ENCODE assay signal across 8 mouse cellular contexts in genomic region chr14:123202313-123202712, GRCm38 (mm10).
DNase-seq lines count a peak whose midpoint lies in the region; ATAC-seq and TF ChIP-seq lines count a peak whose summit lies in the region.
"Had no signal": no experiment of that assay in that cellular context is flagged by ENCODE, and none has a peak within 500 bp of the region (broad histone marks: within the 10 kb centered on the region; RNA-seq: fewer than 3 reads in every experiment).

No protein-coding gene starts in this region.

- peak; percentile 38 for ATAC-seq in hindbrain, embryonic 13.5 days (ENCODE audit: low FRiP score)
- ATAC-seq in midbrain, embryonic 14.5 days (ENCODE audit: low FRiP score, low TSS enrichment) = no peak
- no peak for ATAC-seq in midbrain, embryonic 11.5 days (ENCODE audit: low FRiP score)
- ATAC-seq in forebrain, postnatal 0 days = no peak; the same call in 1 of the 2 replicates

- H3K36me3 ChIP-seq in hindbrain, embryonic 13.5 days = no peaks in the 10 kb centered on the region
- no peaks in the 10 kb centered on the region for H3K36me3 ChIP-seq in hindbrain, embryonic 10.5 days
- no peaks in the 10 kb centered on the region for H3K36me3 ChIP-seq in midbrain, embryonic 14.5 days (ENCODE audit: control insufficient read depth, insufficient read depth, low read length)
- H3K36me3 ChIP-seq in midbrain, embryonic 11.5 days (ENCODE audit: control insufficient read depth, insufficient read depth, low read length) = no peaks in the 10 kb centered on the region
- H3K36me3 ChIP-seq in forebrain, postnatal 0 days (ENCODE audit: insufficient read depth) = no peaks in the 10 kb centered on the region
- no peaks in the 10 kb centered on the region for H3K36me3 ChIP-seq in kidney, adult 2 months (ENCODE audit: control insufficient read depth, insufficient read depth, low read length)
- H3K36me3 ChIP-seq: limb, embryonic 12.5 days had no signal

- H3K27ac ChIP-seq in hindbrain, embryonic 13.5 days = peak overlapping the region; percentile 78
- no peak overlapping the region for H3K27ac ChIP-seq in hindbrain, embryonic 10.5 days
- peak overlapping the region; percentile 33; the same call in 1 of the 2 replicates for H3K27ac ChIP-seq in midbrain, embryonic 14.5 days (replicated peaks; ENCODE audit: low read depth, low read length)
- H3K27ac ChIP-seq in midbrain, embryonic 11.5 days (ENCODE audit: low read depth, low read length) = no peak overlapping the region
- H3K27ac ChIP-seq in forebrain, postnatal 0 days (ENCODE audit: low read depth, low read length) = peak overlapping the region; percentile 72
- no peak overlapping the region for H3K27ac ChIP-seq in kidney, adult 2 months (ENCODE audit: insufficient read depth, low read depth, low read length)
- H3K27ac ChIP-seq: limb, embryonic 12.5 days had no signal

- H3K9me3 ChIP-seq in hindbrain, embryonic 13.5 days = no peaks in the 10 kb centered on the region
- no peaks in the 10 kb centered on the region for H3K9me3 ChIP-seq in hindbrain, embryonic 10.5 days
- H3K9me3 ChIP-seq in midbrain, embryonic 14.5 days (ENCODE audit: control insufficient read depth, low read length) = no peaks in the 10 kb centered on the region
- H3K9me3 ChIP-seq in midbrain, embryonic 11.5 days (ENCODE audit: control insufficient read depth, low read length) = no peaks in the 10 kb centered on the region
- H3K9me3 ChIP-seq in forebrain, postnatal 0 days (ENCODE audit: low read length) = no peaks in the 10 kb centered on the region
- H3K9me3 ChIP-seq: limb, embryonic 12.5 days had no signal

- no peak overlapping the region for H3K9ac ChIP-seq in hindbrain, embryonic 13.5 days
- H3K9ac ChIP-seq in midbrain, embryonic 14.5 days (replicated peaks; ENCODE audit: low read length) = no peak overlapping the region
- no peak overlapping the region for H3K9ac ChIP-seq in midbrain, embryonic 11.5 days (ENCODE audit: low read length)
- H3K9ac ChIP-seq in forebrain, postnatal 0 days = 0 out of 2 replicates have a peak overlapping the region, but pooled peaks have one; percentile 31
- H3K9ac ChIP-seq: limb, embryonic 12.5 days had no signal

- H3K4me1 ChIP-seq in hindbrain, embryonic 13.5 days (replicated peaks) = peaks cover 21% of the 10 kb centered on the region
- H3K4me1 ChIP-seq in hindbrain, embryonic 10.5 days (replicated peaks) = no peaks in the 10 kb centered on the region
- no peaks in the 10 kb centered on the region for H3K4me1 ChIP-seq in midbrain, embryonic 14.5 days (ENCODE audit: control insufficient read depth, insufficient read depth, low read length)
- H3K4me1 ChIP-seq in midbrain, embryonic 11.5 days (ENCODE audit: control insufficient read depth, insufficient read depth, low read length) = no peaks in the 10 kb centered on the region
- peaks cover 6% of the 10 kb centered on the region; the same call in 1 of the 2 replicates for H3K4me1 ChIP-seq in forebrain, postnatal 0 days (ENCODE audit: insufficient read depth)
- no peaks in the 10 kb centered on the region for H3K4me1 ChIP-seq in kidney, adult 2 months (ENCODE audit: control insufficient read depth, insufficient read depth, low read length)
- H3K4me1 ChIP-seq: limb, embryonic 12.5 days had no signal

- TF ChIP-seq CTCF in forebrain, postnatal 0 days (IDR thresholded peaks at IDR 0.05; ENCODE audit: low read depth) = no peak
- TF ChIP-seq CTCF in kidney, adult 2 months (conservative IDR thresholded peaks at IDR 0.05; ENCODE audit: insufficient read depth, insufficient read length, low read depth, low read length) = no peak

- H3K4me3 ChIP-seq in hindbrain, embryonic 13.5 days = no peak overlapping the region
- H3K4me3 ChIP-seq in hindbrain, embryonic 10.5 days = no peak overlapping the region
- no peak overlapping the region for H3K4me3 ChIP-seq in midbrain, embryonic 14.5 days (replicated peaks; ENCODE audit: low read depth, low read length)
- H3K4me3 ChIP-seq in midbrain, embryonic 11.5 days (ENCODE audit: low read depth, low read length) = no peak overlapping the region
- peak overlapping the region; percentile 15; the same call in 1 of the 2 replicates for H3K4me3 ChIP-seq in forebrain, postnatal 0 days (ENCODE audit: low read depth, low read length)
- no peak overlapping the region for H3K4me3 ChIP-seq in kidney, adult 2 months (ENCODE audit: insufficient read depth, low read depth, low read length)
- H3K4me3 ChIP-seq: limb, embryonic 12.5 days had no signal

- 58% methylated on average over 4 of the region's 4 CpGs for WGBS in hindbrain, embryonic 13.5 days
- 80% methylated on average over 4 of the region's 4 CpGs for WGBS in hindbrain, embryonic 10.5 days
- 70% methylated on average over 4 of the region's 4 CpGs for WGBS in midbrain, embryonic 14.5 days
- WGBS in midbrain, embryonic 11.5 days = 79% methylated on average over 4 of the region's 4 CpGs
- WGBS in forebrain, postnatal 0 days = 25% methylated on average over 4 of the region's 4 CpGs
- WGBS in kidney, adult 2 months = 39% methylated on average over 4 of the region's 4 CpGs

- no peak for TF ChIP-seq POLR2A in kidney, adult 2 months (IDR thresholded peaks at IDR 0.05; ENCODE audit: low read depth, low read length)

- H3K4me2 ChIP-seq in hindbrain, embryonic 13.5 days = peak overlapping the region; percentile 26
- H3K4me2 ChIP-seq in midbrain, embryonic 14.5 days (ENCODE audit: low read length) = no peak overlapping the region
- no peak overlapping the region for H3K4me2 ChIP-seq in midbrain, embryonic 11.5 days
- H3K4me2 ChIP-seq in forebrain, postnatal 0 days (ENCODE audit: low read depth) = peak overlapping the region; percentile 40
- H3K4me2 ChIP-seq: limb, embryonic 12.5 days had no signal

- DNase-seq in hindbrain, embryonic 10.5 days (ENCODE audit: low spot score) = no peak
- DNase-seq in midbrain, embryonic 14.5 days = peak; percentile 20
- no peak for DNase-seq in midbrain, embryonic 11.5 days (ENCODE audit: low spot score, missing footprints)
- peak; percentile 40 for DNase-seq in forebrain, postnatal 0 days
- DNase-seq in adrenal gland, adult 18-20 months (ENCODE audit: low spot score in 2 of 2) = no peak
- DNase-seq in kidney, adult 2 months = no peak

- H3K27me3 ChIP-seq in hindbrain, embryonic 13.5 days = no peaks in the 10 kb centered on the region
- no peaks in the 10 kb centered on the region for H3K27me3 ChIP-seq in hindbrain, embryonic 10.5 days (ENCODE audit: insufficient read depth, poor library complexity, severe bottlenecking)
- H3K27me3 ChIP-seq in midbrain, embryonic 14.5 days (ENCODE audit: control insufficient read depth, insufficient read depth, low read length) = no peaks in the 10 kb centered on the region
- H3K27me3 ChIP-seq in midbrain, embryonic 11.5 days (ENCODE audit: control insufficient read depth, insufficient read depth, low read length) = no peaks in the 10 kb centered on the region
- H3K27me3 ChIP-seq in forebrain, postnatal 0 days (ENCODE audit: insufficient read depth, low read length) = no peaks in the 10 kb centered on the region
- H3K27me3 ChIP-seq in kidney, adult 2 months (replicated peaks; ENCODE audit: control insufficient read depth, insufficient read depth, low read length) = no peaks in the 10 kb centered on the region
- H3K27me3 ChIP-seq: limb, embryonic 12.5 days had no signal

Comparison
In these comparisons a context has a peak if more than half of its experiments do, and no peak if none do; other contexts are left out.
1. H3K27ac ChIP-seq: peak in hindbrain, embryonic 13.5 days (single experiment), midbrain, embryonic 14.5 days (single experiment) and forebrain, postnatal 0 days (single experiment); none in hindbrain, embryonic 10.5 days (single experiment), midbrain, embryonic 11.5 days (single experiment) and kidney, adult 2 months (single experiment).
2. DNase-seq: peak in midbrain, embryonic 14.5 days (single experiment) and forebrain, postnatal 0 days (single experiment); none in hindbrain, embryonic 10.5 days (single experiment), midbrain, embryonic 11.5 days (single experiment), adrenal gland, adult 18-20 months (0 of 2) and kidney, adult 2 months (single experiment).
3. H3K4me2 ChIP-seq: peak in hindbrain, embryonic 13.5 days (single experiment) and forebrain, postnatal 0 days (single experiment); none in midbrain, embryonic 14.5 days (single experiment) and midbrain, embryonic 11.5 days (single experiment).